Mouse (Mus musculus): ENCODE measurements around the gene Fastkd5.
"Not testable (repeated sequence)": the region's sequence is repeated elsewhere in the genome, so short reads cannot be mapped to it uniquely, and the experiment has no call there.

Fastkd5 gene

DNA sequence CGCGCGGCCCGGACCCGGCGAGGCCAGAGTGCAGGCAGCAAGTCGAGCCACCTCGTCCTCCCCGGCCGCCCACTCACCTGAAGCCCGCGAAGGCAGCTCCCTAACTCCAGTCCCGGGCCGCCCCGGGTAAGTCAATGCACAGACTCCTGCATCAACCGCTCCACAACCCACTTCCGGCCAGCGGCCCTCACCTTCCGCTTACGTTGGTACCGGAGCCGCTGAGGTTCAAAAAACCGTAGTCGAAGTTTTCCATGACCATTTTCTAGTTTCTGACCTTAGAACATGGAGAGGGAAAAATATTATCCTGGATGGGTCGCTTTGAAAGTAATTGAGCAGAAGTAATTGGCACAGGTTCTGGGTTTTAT, at the start of gene Fastkd5, which contains the start of gene Ubox5:
Fastkd5 (minus strand) TSS at position 189 of the 365 bp plus-strand sequence.
Ubox5 (minus strand) TSS at position 200 of the 365 bp plus-strand sequence.
- peak; percentile 91 for DNase-seq (ENCODE audit: low spot score)

- DNase-seq (ENCODE audit: low spot score): no peak
Measured at GRCm38 (mm10) chr2:130679154-130679553, 49.3 kb upstream of the Fastkd5 start.

GRCm38 (mm10) chr2:130677211-130677610, 47.4 kb upstream of the Fastkd5 start:
- DNase-seq (ENCODE audit: low spot score): no peak

DNA sequence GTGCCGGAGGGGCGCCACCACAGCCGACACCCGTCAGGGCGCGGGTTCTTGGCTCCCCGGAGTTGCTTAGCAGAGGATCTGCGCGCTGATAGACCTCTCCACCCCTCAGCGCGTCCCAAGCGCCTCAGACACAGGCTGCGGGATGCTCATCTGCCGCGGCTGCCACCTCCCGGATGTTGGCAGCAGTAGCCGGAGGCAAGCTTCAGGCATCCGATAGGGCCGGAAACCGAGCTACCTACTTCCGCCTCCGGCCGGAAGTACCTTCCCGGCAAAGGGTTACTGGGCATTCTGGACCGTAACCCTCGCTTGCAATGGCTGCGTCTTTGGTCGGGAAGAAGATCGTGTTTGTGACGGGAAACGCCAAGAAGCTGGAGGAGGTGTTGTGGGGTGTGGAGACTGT, 37.7 kb upstream of the Fastkd5 start, which contains the start of gene Itpa:
Itpa (plus strand) TSS at position 52 of the 400 bp plus-strand sequence.
- peak; percentile 49 for DNase-seq (ENCODE audit: low spot score)

GRCm38 (mm10) chr2:130664102-130664701, 34.4 kb upstream of the Fastkd5 start, which contains the start of gene Ddrgk1:
TSS of gene Ddrgk1 (minus strand) at chr2:130664659.
- DNase-seq (ENCODE audit: low spot score): peak; percentile 86

GRCm38 (mm10) chr2:130663342-130663741, 33.5 kb upstream of the Fastkd5 start:
- no peak for DNase-seq (ENCODE audit: low spot score)

DNA sequence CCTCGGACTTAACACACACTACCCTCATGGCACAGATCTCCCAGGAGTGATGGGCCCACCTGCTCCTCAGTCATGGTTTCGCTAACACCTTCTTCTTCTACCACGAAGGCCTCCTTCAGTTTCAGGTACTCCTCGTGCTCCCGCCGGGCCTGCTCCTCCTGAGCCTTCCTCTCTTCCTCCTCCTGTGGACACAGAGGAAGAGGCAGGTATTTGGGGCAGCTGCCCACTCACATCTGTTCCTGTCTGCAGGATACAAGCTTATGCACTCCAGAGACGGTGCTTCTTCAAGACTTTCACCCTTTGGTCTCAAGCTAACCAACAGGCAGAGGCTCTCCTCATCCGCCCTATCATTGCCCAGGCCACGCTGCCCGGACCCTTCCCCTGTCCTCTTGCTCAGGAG, 28.7 kb upstream of the Fastkd5 start:
- no peak for DNase-seq (ENCODE audit: low spot score)

- DNase-seq (ENCODE audit: low spot score): no peak
Measured at GRCm38 (mm10) chr2:130657541-130657940, 27.7 kb upstream of the Fastkd5 start.

DNA sequence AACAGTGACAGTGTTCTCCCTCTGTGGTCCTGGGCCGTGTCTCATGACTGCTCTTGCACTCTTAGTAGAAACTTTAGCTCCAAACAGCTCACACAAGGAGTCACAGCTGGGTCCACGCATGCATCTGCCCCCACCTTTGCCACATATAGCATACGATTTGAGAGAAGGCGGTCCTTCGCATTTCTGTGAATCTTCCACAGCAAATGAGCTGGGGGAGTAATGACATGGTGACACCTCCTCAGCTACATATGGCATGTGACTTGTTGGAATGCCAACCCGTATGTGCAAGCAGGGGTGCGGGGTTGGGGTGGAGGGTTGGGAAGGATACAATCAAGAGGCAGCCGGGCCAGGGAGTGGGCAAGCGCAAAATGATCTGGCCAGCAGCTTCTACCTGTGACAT, 26.7 kb upstream of the Fastkd5 start:
- no peak for DNase-seq (ENCODE audit: low spot score)

DNA sequence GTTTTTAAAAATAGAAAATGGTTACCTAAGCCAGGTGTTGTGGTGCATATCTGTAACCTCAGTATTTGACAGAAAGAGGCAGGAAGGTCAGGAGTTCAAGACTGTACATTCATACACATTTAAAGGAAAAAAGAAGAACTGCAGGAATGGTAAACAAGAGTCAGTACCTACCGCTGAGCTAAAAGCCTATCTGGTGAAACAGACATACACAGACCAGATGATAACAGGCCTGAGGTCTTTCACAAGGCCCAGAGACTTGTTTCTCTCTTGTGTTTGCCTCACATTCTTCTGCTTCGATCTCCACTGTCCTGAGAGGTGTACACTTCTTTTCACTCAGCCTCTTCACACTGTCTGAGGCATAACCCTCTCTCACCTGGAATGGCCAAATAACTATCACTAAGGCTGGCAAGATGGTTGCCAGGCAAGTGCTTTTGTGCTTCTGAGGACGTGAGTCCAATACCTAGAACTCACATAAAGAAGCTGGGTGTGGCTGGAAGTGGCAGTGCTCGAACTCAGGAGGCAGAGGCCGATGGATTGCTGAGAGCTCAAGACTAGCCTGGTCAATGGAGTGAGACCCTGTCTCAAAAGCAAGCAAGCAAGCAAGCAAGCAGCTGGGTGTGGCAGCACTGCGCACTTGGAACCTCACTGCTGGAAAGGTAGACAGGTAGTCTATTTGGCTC, 26.0 kb upstream of the Fastkd5 start:
- DNase-seq (ENCODE audit: low spot score): no peak

GRCm38 (mm10) chr2:130653760-130654159, 23.9 kb upstream of the Fastkd5 start:
- no peak for DNase-seq (ENCODE audit: low spot score)

DNA sequence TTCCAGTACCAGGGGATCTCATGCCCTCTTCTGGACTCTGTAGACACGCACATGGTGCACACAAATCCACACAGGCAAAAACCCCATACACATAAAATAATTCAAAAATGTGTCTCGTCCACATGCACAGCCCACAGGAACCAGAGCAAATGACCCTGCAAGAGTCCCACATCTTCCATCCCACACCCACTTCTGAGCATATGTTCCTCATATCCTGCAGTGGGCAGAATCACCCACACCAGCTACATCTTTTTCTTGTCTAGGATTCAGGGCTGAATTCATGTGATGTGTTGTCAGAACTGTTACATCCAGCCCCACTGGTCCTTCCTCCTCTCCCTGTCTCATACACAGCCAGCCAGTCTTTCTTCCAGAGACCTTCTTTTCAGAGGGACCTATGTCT, 23.5 kb upstream of the Fastkd5 start:
- no peak for DNase-seq (ENCODE audit: low spot score)

GRCm38 (mm10) chr2:130649028-130649427, 19.2 kb upstream of the Fastkd5 start:
- not testable (repeated sequence) for DNase-seq (ENCODE audit: low spot score)

DNA sequence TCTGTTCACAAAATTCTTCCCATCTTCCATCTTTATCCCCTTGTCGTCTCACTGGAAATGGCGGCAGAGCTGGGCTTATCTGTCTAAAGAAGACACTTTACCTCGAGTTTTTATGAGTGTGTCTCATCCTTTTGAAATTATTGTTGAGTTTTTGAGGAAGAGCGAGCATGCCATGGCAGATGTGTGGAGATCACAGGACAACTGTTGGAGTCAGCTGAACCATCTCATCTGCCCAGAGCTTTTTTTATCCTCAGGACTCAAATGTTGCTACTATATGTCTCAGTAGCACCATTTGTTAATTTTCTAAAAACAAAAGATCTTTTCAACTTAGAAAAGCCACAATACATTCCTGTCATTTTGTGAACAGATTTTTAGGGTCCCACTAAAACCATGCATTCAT, 15.4 kb upstream of the Fastkd5 start:
- DNase-seq (ENCODE audit: low spot score): no peak

DNA sequence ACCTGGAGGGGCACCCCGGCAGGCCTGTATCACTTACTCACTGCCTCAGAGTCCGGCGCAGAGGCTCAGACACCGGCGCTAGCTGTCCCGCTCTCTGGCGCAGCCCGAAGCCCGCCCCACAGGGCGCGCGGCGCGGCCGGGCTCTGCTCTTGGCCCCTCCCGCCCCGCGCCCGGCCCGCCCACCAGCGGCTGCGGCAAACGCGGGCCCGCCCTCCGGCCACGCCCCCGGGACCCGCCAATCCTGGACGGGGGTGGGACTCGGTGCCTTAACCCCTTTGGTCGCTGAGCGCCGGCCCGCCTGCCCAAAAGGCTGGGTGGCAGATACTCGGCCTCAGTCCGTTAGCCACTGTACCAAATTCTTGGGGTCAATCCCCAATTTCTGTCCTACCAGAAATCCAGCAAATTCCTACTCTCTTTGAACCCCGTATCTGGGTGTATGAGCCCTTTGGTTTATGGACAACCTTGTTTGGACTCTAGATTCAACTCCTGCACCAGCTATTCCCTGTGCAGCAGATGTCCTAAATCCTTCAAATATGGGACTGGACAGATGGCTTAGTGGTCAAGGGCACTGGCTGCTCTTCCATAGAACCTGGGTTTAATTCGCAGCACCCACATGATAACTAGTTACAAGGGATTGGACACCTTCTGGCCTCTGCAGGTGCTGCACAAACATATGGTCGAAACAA, 13.0 kb upstream of the Fastkd5 start, which contains the start of gene Lzts3:
Lzts3 (minus strand) TSS at position 120 of the 686 bp plus-strand sequence.
- DNase-seq (ENCODE audit: low spot score): peak; percentile 79

DNA sequence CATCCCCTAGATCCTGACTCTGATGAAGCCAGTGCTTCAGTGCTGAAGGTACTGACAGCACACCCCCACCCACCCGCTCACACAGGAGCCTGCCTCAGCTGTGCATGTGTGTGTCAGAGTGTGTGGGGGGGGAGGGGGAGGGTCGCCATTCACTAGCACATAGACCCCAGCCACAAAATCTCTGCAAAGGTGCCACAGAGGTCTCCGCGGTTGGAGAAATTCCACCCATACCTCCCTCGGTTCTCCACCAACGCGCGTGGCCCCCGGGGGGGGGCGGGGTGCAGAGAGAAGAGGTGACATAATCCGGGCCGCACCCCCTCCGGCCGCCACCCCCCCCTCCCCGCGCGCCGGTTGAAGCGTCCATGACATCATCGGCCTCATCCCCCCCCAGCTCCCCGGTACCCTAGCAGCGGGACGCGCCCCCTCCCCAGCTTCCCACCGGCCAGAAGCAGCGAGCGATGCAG, 12.4 kb upstream of the Fastkd5 start:
- DNase-seq (ENCODE audit: low spot score): no peak

DNA sequence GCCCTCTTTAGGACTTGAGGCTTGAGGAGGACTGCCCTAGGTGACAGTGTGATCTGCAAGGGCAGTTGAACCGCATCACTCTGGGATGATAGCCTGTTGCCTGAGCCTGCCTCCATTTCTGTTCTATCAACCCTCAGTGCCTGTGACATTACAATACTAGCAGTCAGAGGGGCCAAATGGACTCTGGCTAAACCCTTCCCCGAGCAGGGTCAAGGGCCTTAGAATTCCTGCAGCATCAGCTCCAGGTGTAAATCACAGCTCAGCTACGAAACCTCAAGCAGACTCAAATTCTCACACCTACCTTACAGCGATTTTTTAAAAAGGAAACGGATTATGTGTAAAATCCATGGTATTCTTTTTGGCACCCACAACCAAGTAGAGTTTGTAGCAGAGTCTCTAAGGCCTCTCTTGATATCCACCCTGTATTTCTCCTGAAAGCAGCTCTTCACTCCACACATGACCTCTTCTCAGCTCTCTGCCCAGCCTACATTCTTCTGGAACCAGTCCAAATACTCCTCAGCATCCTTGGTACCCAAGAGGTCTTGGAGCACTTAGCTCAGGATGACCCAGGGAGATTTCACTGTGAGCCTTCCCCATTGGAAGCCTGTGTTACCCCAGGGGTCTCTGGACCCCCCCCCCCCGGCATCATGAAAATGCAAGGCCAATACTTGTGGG, 11.7 kb upstream of the Fastkd5 start:
- no peak for DNase-seq (ENCODE audit: low spot score)

DNA sequence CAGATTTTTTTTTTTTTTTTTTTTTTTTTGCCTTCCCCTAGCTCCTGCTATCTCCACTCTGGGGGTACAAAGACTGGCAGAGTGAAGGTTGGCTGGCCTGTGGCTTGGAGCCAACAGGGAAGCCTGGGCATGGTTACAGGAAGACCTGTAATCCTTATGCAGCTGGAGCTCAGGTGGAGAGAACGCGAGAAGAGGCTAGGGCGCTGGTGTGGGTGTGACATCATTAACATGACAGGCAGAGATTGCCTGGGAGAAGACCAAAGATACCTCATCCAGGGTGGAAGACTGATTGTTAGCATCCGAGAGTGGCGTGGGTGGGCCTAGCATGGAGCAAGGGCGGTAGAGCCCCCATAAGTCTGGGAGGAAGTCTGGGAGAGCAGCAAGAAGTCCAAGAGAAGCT, 9.4 kb upstream of the Fastkd5 start:
- DNase-seq (ENCODE audit: low spot score): no peak

DNA sequence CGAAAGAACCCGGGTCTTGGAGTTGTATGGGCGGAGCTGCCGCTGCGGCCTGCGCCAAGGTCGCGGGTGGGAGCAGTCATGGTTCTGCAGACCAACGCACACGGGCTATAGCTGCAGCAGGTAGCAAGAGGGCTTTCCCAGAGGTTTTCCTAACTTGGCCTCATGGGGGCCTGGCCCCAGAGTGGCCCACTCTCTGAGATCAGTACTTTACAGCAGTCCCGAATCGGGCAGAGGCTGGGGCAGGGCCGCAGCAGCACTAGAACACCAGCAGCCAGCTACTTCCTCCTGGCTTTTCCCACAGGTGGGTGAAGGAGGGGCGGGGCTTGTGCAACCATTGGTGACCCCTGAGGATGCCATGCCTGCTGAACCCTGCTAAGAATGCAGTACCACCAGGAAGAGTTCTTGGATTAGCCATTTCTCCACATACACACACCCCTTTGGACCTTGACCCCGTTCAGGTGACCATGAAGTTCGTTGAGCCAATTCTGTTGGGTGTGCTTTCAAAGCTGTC, 8.3 kb upstream of the Fastkd5 start:
- DNase-seq (ENCODE audit: low spot score): no peak

- DNase-seq (ENCODE audit: low spot score): no peak
Measured at GRCm38 (mm10) chr2:130635847-130636246, 6.0 kb upstream of the Fastkd5 start.

DNA sequence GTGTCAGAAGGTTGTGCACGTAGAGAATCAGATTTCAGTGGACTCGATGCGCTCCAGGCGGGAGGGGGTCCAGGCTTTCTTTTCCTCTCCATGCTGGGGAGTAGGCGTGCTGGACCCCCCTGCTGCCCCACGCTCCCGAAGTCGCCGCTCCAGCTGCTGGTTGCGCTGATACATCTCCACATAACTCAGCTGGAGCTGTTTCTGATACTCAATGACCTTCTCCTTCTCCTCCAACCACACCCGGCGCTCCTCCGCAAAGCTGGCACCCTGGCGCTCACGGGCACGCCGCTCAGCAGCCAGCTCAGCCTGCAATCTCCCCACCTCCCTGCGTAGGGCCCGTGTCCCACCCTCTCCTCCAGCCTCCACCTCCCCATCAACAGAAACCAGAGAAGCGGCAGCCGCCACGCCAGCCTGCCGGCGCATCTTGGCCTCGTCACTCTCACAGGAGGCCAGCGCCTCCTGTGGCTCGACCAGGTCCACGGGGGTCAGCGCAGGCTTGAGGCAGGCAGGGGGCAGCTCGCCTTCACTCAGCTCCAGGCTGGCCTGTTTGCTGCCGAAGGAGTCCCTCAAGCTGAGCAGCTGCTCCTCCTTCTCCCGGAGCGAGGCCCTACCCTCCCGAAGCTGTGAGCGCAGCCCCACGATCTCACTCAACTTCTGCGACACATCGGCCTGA, 5.0 kb upstream of the Fastkd5 start:
- no peak for DNase-seq (ENCODE audit: low spot score)

Measured in ovary, postnatal 10 days (tissue).